Comparison of ENCODE assay signal across 25 mouse cellular contexts in the genomic region with DNA sequence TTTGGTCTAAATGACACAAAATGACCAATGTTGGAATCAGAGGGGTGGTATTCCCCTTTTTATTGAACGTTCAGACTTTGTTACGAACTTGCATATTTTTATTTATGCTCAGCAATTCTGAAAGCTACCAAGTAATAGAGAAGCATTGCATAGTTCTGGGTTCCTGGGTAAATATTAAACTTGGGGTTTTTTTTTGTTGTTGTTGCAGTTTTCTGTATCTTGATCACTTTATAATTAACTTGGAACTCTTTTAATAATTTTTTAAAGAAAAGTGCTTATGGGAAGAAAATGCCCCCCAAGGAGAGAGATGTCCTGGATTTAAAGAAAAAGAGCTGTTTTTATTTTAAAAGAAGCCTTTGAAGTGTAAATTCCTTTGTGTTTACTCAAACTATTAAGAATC.
"Had no signal": no experiment of that assay in that cellular context is flagged by ENCODE, and none has a peak within 500 bp of the region (broad histone marks: within the 10 kb centered on the region; RNA-seq: fewer than 3 reads in every experiment).

No protein-coding gene starts in this region.

- H3K27me3 ChIP-seq: heart, embryonic 12.5 days; heart, embryonic 13.5 days; heart, embryonic 15.5 days; hindbrain, embryonic 12.5 days; hindbrain, embryonic 13.5 days; hindbrain, embryonic 15.5 days; intestine, embryonic 15.5 days; kidney, embryonic 15.5 days had no signal

- H3K36me3 ChIP-seq: heart, embryonic 10.5 days; heart, embryonic 12.5 days; heart, embryonic 13.5 days; heart, embryonic 15.5 days; hindbrain, embryonic 10.5 days; hindbrain, embryonic 12.5 days; hindbrain, embryonic 13.5 days; hindbrain, embryonic 15.5 days; intestine, embryonic 15.5 days; kidney, embryonic 15.5 days had no signal

- DNase-seq: heart, postnatal 10 days; heart, postnatal 14 days; heart, postnatal 36 days; heart, postnatal 4 days; kidney, adult 11 months; kidney, postnatal 10 days; kidney, postnatal 14 days; kidney, postnatal 25 days; layer of hippocampus, adult 9-11 months; layer of hippocampus, postnatal 36 days had no signal

- H3K4me1 ChIP-seq: heart, embryonic 10.5 days; heart, embryonic 12.5 days; heart, embryonic 13.5 days; heart, embryonic 15.5 days; hindbrain, embryonic 10.5 days; hindbrain, embryonic 12.5 days; hindbrain, embryonic 13.5 days; hindbrain, embryonic 15.5 days; intestine, embryonic 15.5 days; kidney, embryonic 15.5 days had no signal

- H3K27ac ChIP-seq: heart, embryonic 10.5 days; heart, embryonic 13.5 days; heart, embryonic 15.5 days; hindbrain, embryonic 10.5 days; hindbrain, embryonic 12.5 days; hindbrain, embryonic 13.5 days; hindbrain, embryonic 14.5 days; hindbrain, embryonic 15.5 days; hindbrain, postnatal 0 days; intestine, embryonic 15.5 days; kidney, embryonic 15.5 days; kidney, postnatal 0 days; layer of hippocampus, adult 2 months; left cerebral cortex, adult 2 months had no signal

- H3K4me3 ChIP-seq: heart, embryonic 10.5 days; heart, embryonic 12.5 days; heart, embryonic 13.5 days; heart, embryonic 15.5 days; hindbrain, embryonic 10.5 days; hindbrain, embryonic 12.5 days; hindbrain, embryonic 13.5 days; hindbrain, embryonic 15.5 days; intestine, embryonic 15.5 days; kidney, embryonic 15.5 days; layer of hippocampus, adult 2 months; left cerebral cortex, adult 2 months had no signal
